Mouse (Mus musculus) layer of hippocampus, adult 9-11 months (tissue): ENCODE data around the gene Cpa4.
A peak's percentile ranks its signal among the peaks of the same experiment; 100 is the strongest.

ENCODE experiments used
- DNase-seq: peaks from one replicate; pipeline ENCODE4 v3.0.0; 2022

Gene Cpa4

GRCm38 (mm10) chr6:30568069-30568468, at the start of gene Cpa4:
Cpa4 (plus strand) TSS chr6:30568369.
- no peak for DNase-seq

- DNase-seq = no peak
Observed at GRCm38 (mm10) chr6:30520400-30520799, 47.8 kb upstream of the Cpa4 start.

- no peak for DNase-seq
Observed at GRCm38 (mm10) chr6:30525456-30526332, 42.5 kb upstream of the Cpa4 start.

- DNase-seq = no peak
Observed at GRCm38 (mm10) chr6:30526586-30527515, 41.3 kb upstream of the Cpa4 start.

GRCm38 (mm10) chr6:30528800-30529199, 39.4 kb upstream of the Cpa4 start:
- DNase-seq = peak; percentile 48

GRCm38 (mm10) chr6:30535340-30535739, 32.8 kb upstream of the Cpa4 start:
- no peak for DNase-seq

GRCm38 (mm10) chr6:30538240-30538639, 29.9 kb upstream of the Cpa4 start:
- no peak for DNase-seq

GRCm38 (mm10) chr6:30538800-30539199, 29.4 kb upstream of the Cpa4 start:
- DNase-seq = no peak

GRCm38 (mm10) chr6:30541009-30541799, 27.0 kb upstream of the Cpa4 start, which contains the start of gene Cpa2:
Cpa2 (plus strand) TSS chr6:30541582.
- DNase-seq = no peak

- DNase-seq = no peak
Observed at GRCm38 (mm10) chr6:30542277-30542676, 25.9 kb upstream of the Cpa4 start.

- DNase-seq = no peak
Observed at GRCm38 (mm10) chr6:30543077-30543476, 25.1 kb upstream of the Cpa4 start.

- DNase-seq = no peak
Observed at GRCm38 (mm10) chr6:30543851-30544250, 24.3 kb upstream of the Cpa4 start.

- DNase-seq = no peak
Observed at GRCm38 (mm10) chr6:30545689-30546088, 22.5 kb upstream of the Cpa4 start.

- no peak for DNase-seq
Observed at GRCm38 (mm10) chr6:30546571-30547273, 21.4 kb upstream of the Cpa4 start.

GRCm38 (mm10) chr6:30547274-30547645, 20.9 kb upstream of the Cpa4 start:
- no peak for DNase-seq

- no peak for DNase-seq
Observed at GRCm38 (mm10) chr6:30547656-30548306, 20.4 kb upstream of the Cpa4 start.

- DNase-seq = no peak
Observed at GRCm38 (mm10) chr6:30549231-30549761, 18.9 kb upstream of the Cpa4 start.

GRCm38 (mm10) chr6:30550496-30551192, 17.5 kb upstream of the Cpa4 start:
- no peak for DNase-seq

GRCm38 (mm10) chr6:30551193-30551515, 17.0 kb upstream of the Cpa4 start:
- no peak for DNase-seq

GRCm38 (mm10) chr6:30551644-30552580, 16.3 kb upstream of the Cpa4 start:
- DNase-seq = no peak
